Mouse (Mus musculus): ENCODE measurements around the gene Gm10570. TPM values are rescaled to one million over a fixed set of nuclear protein-coding genes. Genes with fewer than 3 reads are reported as not detected.

Gene Gm10570
- polyA plus RNA-seq, 1 experiment = not detected

DNA sequence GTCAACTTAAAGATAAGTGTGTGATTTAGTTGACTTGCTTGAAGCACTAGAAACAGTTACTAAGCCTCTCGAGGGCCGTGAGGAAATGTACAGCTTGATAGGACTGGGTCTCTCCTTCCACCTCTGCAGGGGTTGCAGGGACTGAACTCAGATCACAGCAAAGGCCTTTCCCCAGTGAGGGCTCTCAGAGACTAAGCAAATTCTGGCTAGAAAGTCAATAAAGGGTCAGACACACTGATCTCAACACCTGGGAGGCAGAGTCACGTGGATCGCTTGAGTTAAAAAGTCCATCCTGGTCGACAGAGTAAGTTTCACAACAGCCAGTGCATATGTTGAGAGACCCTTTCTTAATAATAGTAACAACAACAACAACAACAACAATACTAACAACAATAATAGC is 27.4 kb upstream of the Gm10570 start:
- no peaks in the 10 kb centered on the region for H3K4me1 ChIP-seq (ENCODE audit: control insufficient read depth, insufficient read depth, insufficient read length, low read length)
- H3K27ac ChIP-seq (ENCODE audit: insufficient read depth, low read depth, low read length) = no peak overlapping the region
- 77% methylated on average over 5 of the region's 5 CpGs for WGBS
- H3K36me3 ChIP-seq (ENCODE audit: control insufficient read depth, insufficient read depth, low read length) = peaks cover 27% of the 10 kb centered on the region
- H3K4me3 ChIP-seq (ENCODE audit: low read depth, low read length) = no peak overlapping the region
- H3K27me3 ChIP-seq (ENCODE audit: control insufficient read depth, insufficient read depth, low read length) = no peaks in the 10 kb centered on the region
- TF ChIP-seq CTCF (IDR thresholded peaks at IDR 0.05; ENCODE audit: extremely low read depth, insufficient read length, insufficient replicate concordance, low read depth, low read length) = no peak
- TF ChIP-seq POLR2A (IDR thresholded peaks at IDR 0.05; ENCODE audit: low read depth, low read length) = no peak

DNA sequence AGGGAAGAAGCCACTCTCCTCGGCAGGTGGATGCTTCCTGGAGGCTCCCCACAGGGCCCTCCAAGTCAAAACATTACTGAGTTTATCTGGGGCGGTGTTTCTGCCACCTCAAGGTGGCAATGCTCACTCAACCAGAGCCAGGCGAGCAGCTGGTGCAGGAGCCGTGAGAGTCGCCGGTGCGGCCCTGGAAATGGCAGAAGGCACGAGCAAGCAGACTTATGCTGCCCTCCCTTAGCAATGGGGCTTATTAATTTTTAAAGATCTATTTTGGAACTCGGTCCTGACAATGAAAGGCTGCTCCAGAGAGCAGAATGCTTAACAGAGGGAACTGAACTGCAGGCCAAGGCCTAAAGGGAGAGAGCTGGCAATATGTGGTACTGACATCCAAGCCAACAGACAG is 18.9 kb upstream of the Gm10570 start:
- no peak for TF ChIP-seq CTCF (IDR thresholded peaks at IDR 0.05; ENCODE audit: extremely low read depth, insufficient read length, insufficient replicate concordance, low read depth, low read length)
- TF ChIP-seq POLR2A (IDR thresholded peaks at IDR 0.05; ENCODE audit: low read depth, low read length) = no peak
- Histone ChIP-seq H3K27ac (ENCODE audit: insufficient read depth, low read depth, low read length) (no peak overlapping the region), H3K4me1 (ENCODE audit: control insufficient read depth, insufficient read depth, insufficient read length, low read length) (no peaks in the 10 kb centered on the region), H3K36me3 (ENCODE audit: control insufficient read depth, insufficient read depth, low read length) (peaks cover 48% of the 10 kb centered on the region), H3K4me3 (ENCODE audit: low read depth, low read length) (no peak overlapping the region), H3K27me3 (ENCODE audit: control insufficient read depth, insufficient read depth, low read length) (no peaks in the 10 kb centered on the region)
- 92% methylated on average over 9 of the region's 9 CpGs for WGBS

DNA sequence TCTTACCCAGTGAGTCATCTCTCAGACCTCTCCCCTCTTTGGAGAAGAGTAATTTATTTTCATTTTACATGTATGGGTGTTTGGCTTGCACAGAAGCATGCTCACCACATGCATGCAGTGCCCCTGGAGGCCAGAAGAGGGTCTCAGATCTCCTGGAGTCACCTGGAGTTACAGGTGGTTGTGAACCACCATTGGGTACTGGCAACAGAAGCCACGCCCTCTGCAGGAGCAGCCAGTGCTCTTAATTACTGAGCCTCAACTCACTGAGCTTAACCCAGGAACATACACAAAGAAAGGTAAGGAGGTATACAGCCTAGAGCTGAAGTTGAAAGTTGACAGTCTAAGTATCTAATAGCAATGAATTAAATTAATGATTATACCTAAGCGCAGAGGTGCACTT is 17.0 kb upstream of the Gm10570 start:
- H3K27me3 ChIP-seq (ENCODE audit: control insufficient read depth, insufficient read depth, low read length) = no peaks in the 10 kb centered on the region
- H3K27ac ChIP-seq (ENCODE audit: insufficient read depth, low read depth, low read length) = no peak overlapping the region
- WGBS = 91% methylated on average over 2 of the region's 2 CpGs
- no peaks in the 10 kb centered on the region for H3K4me1 ChIP-seq (ENCODE audit: control insufficient read depth, insufficient read depth, insufficient read length, low read length)
- no peak overlapping the region for H3K4me3 ChIP-seq (ENCODE audit: low read depth, low read length)
- peaks cover 51% of the 10 kb centered on the region for H3K36me3 ChIP-seq (ENCODE audit: control insufficient read depth, insufficient read depth, low read length)
- TF ChIP-seq CTCF (IDR thresholded peaks at IDR 0.05; ENCODE audit: extremely low read depth, insufficient read length, insufficient replicate concordance, low read depth, low read length) (no peak), POLR2A (IDR thresholded peaks at IDR 0.05; ENCODE audit: low read depth, low read length) (no peak)

DNA sequence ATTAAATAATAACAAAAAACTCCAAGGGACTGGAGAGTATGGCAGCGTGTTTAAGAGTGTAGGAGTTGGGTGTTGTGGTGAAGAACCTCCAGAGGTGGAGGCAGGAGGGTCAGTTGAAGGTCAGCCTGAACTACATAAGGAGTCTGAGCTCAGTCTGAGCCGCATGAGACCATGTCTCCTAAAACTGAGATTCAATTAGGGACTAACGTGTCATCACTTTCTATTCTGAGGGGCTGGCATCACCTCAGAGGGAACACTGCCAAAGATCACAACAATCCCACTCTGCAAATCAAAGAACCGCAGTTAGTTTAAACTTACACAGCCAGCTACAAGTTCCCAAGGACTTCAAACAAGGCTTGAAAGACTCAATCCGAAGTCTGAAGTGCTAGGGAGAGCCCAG is 15.1 kb upstream of the Gm10570 start:
- TF ChIP-seq POLR2A (IDR thresholded peaks at IDR 0.05; ENCODE audit: low read depth, low read length) = no peak
- TF ChIP-seq CTCF (IDR thresholded peaks at IDR 0.05; ENCODE audit: extremely low read depth, insufficient read length, insufficient replicate concordance, low read depth, low read length) = no peak
- no peaks in the 10 kb centered on the region for H3K27me3 ChIP-seq (ENCODE audit: control insufficient read depth, insufficient read depth, low read length)
- peaks cover 47% of the 10 kb centered on the region for H3K36me3 ChIP-seq (ENCODE audit: control insufficient read depth, insufficient read depth, low read length)
- WGBS = 76% methylated on average over 5 of the region's 5 CpGs
- no peak overlapping the region for H3K27ac ChIP-seq (ENCODE audit: insufficient read depth, low read depth, low read length)
- H3K4me3 ChIP-seq (ENCODE audit: low read depth, low read length) = no peak overlapping the region
- H3K4me1 ChIP-seq (ENCODE audit: control insufficient read depth, insufficient read depth, insufficient read length, low read length) = no peaks in the 10 kb centered on the region

DNA sequence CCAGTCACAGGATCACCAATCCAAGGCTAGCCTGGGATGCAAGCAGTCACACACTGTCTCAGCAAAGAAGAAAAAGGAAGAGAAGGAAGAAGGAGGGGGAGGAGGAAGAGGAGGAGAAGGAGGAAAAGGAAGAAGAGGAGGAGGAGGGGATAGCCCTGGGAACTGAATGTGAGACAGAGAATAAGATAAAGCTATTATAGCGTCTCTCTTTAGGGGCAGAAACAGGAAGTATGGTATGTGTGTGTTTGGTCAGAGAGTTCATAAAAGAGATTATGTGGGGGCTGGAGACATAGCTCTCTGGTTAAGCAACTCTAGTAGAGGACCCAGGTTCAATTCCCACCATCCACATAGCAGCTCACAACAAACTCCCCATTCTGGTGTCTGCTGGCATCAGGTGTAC is 14.7 kb upstream of the Gm10570 start:
- Histone ChIP-seq H3K36me3 (ENCODE audit: control insufficient read depth, insufficient read depth, low read length) (peaks cover 49% of the 10 kb centered on the region), H3K27me3 (ENCODE audit: control insufficient read depth, insufficient read depth, low read length) (no peaks in the 10 kb centered on the region), H3K4me3 (ENCODE audit: low read depth, low read length) (no peak overlapping the region), H3K27ac (ENCODE audit: insufficient read depth, low read depth, low read length) (no peak overlapping the region), H3K4me1 (ENCODE audit: control insufficient read depth, insufficient read depth, insufficient read length, low read length) (no peaks in the 10 kb centered on the region)
- TF ChIP-seq POLR2A (IDR thresholded peaks at IDR 0.05; ENCODE audit: low read depth, low read length) = no peak
- TF ChIP-seq CTCF (IDR thresholded peaks at IDR 0.05; ENCODE audit: extremely low read depth, insufficient read length, insufficient replicate concordance, low read depth, low read length) = no peak
- 65% methylated on average over 1 of the region's 1 CpGs for whole genome bisulfite sequencing

DNA sequence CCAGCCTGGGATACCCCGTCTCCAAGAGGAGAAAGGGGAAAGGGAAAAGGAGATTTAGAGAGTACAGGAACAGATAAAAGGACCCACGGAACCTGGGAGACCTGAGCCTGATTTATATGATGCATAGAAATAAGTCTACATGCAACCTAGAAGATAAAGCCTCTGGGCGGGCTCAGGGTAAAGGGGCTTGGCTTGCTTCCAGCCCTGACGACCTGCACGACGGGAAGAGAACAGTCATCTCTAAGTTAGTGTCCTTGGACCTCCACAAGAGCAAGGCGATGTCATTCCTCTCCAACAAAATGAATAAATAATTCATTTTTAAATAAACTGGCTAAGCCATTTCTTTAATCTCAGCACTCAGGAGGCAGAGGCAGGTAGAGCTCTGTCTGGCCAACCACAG is 14.1 kb upstream of the Gm10570 start:
- TF ChIP-seq POLR2A (IDR thresholded peaks at IDR 0.05; ENCODE audit: low read depth, low read length) (no peak), CTCF (IDR thresholded peaks at IDR 0.05; ENCODE audit: extremely low read depth, insufficient read length, insufficient replicate concordance, low read depth, low read length) (no peak)
- Histone ChIP-seq H3K27me3 (ENCODE audit: control insufficient read depth, insufficient read depth, low read length) (no peaks in the 10 kb centered on the region), H3K4me1 (ENCODE audit: control insufficient read depth, insufficient read depth, insufficient read length, low read length) (no peaks in the 10 kb centered on the region), H3K4me3 (ENCODE audit: low read depth, low read length) (no peak overlapping the region), H3K27ac (ENCODE audit: insufficient read depth, low read depth, low read length) (no peak overlapping the region), H3K36me3 (ENCODE audit: control insufficient read depth, insufficient read depth, low read length) (peaks cover 49% of the 10 kb centered on the region)
- 77% methylated on average over 7 of the region's 7 CpGs for WGBS

DNA sequence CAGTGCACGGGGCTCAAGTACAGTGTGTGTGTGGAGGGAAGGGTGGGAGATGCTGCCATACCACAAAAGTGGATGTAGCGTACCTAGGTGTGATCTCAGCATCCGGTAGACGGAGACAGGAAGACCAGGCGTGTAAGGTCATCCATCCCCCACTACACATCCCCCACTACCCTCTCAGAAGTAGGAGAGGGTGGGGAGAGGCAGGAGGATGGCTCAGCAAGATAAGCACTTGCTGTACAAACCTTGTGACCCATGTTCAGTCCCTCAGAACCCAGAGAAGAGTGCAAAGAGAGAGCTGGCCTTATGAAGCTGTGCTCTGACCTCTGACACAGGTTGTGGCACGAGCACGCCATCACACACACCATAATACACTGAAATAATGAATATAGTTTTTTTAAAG is 13.2 kb upstream of the Gm10570 start:
- WGBS = 94% methylated on average over 7 of the region's 7 CpGs
- Histone ChIP-seq H3K36me3 (ENCODE audit: control insufficient read depth, insufficient read depth, low read length) (peaks cover 46% of the 10 kb centered on the region), H3K4me1 (ENCODE audit: control insufficient read depth, insufficient read depth, insufficient read length, low read length) (no peaks in the 10 kb centered on the region), H3K4me3 (ENCODE audit: low read depth, low read length) (no peak overlapping the region), H3K27me3 (ENCODE audit: control insufficient read depth, insufficient read depth, low read length) (no peaks in the 10 kb centered on the region), H3K27ac (ENCODE audit: insufficient read depth, low read depth, low read length) (no peak overlapping the region)
- TF ChIP-seq CTCF (IDR thresholded peaks at IDR 0.05; ENCODE audit: extremely low read depth, insufficient read length, insufficient replicate concordance, low read depth, low read length) (no peak), POLR2A (IDR thresholded peaks at IDR 0.05; ENCODE audit: low read depth, low read length) (no peak)

DNA sequence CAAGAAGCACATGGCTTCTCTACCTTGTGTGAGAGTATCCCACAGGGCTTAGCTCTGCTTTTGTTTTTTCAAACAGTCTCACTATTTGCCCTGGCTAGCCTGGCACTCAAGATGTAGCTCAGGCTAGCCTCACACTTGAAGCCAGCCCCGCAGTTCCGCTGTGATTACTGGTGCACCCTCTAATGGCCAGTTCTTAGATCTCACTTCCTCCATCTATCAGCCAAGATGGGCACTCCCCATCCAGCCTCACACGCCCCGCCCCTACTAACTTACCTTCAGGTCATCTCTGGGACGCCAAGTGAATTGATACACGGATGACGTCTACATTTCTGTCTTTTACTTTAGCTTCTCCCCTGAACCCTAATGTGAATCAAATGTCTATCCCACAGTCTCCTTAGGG is 11.1 kb upstream of the Gm10570 start:
- Histone ChIP-seq H3K36me3 (ENCODE audit: control insufficient read depth, insufficient read depth, low read length) (peaks cover 39% of the 10 kb centered on the region), H3K4me1 (ENCODE audit: control insufficient read depth, insufficient read depth, insufficient read length, low read length) (no peaks in the 10 kb centered on the region), H3K27ac (ENCODE audit: insufficient read depth, low read depth, low read length) (no peak overlapping the region), H3K27me3 (ENCODE audit: control insufficient read depth, insufficient read depth, low read length) (no peaks in the 10 kb centered on the region), H3K4me3 (ENCODE audit: low read depth, low read length) (no peak overlapping the region)
- TF ChIP-seq POLR2A (IDR thresholded peaks at IDR 0.05; ENCODE audit: low read depth, low read length) (no peak), CTCF (IDR thresholded peaks at IDR 0.05; ENCODE audit: extremely low read depth, insufficient read length, insufficient replicate concordance, low read depth, low read length) (no peak)
- WGBS = 82% methylated on average over 7 of the region's 7 CpGs
